Mouse (Mus musculus) mouse embryonic stem cell (cell line): ENCODE results near the gene Ubr2.

Experiments
- in situ Hi-C, 2 experiments: fragments of 300-500 bp; cut with MboI; formaldehyde crosslinking; loops; 1 replicate in 1 of 2; 3 replicates in 1 of 2; pipeline ENCODE4 v1.14.3; 2019 to 2020; ENCODE audit warnings: low sequenced_read_pairs in 2 of 2, low pct_unique_long_range_greater_than_20kb in 1 of 2, mixed read lengths in 1 of 2; ENCODE audit not compliant: unreplicated experiment in 1 of 2

The Ubr2 gene

DNA sequence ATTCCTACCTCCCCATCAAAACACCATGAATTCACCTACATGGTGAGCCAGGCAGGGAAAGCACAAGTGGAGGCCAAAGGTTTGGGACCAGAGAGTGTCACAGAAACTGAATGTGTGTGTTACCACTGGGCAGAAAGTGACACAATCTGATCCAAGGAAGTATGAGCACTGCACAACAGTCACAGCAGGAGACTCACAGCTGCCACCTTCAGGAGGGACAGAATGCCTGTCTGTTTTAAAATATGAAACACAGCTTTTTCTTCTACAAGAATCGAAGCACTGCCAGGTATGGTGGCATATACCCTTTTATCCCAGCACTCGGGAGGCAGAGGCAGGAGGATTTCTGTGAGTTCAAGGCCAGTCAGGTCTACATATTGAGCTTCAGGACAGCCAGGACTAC lies 52.3 kb downstream of the Ubr2 start:
- in situ Hi-C loops: loop anchor here in 1 of 2 experiments (25.0 kb wide), 1 partner anchor 721 kb away; the partner anchor contains the start of genes Polr1c and Yipf3

DNA sequence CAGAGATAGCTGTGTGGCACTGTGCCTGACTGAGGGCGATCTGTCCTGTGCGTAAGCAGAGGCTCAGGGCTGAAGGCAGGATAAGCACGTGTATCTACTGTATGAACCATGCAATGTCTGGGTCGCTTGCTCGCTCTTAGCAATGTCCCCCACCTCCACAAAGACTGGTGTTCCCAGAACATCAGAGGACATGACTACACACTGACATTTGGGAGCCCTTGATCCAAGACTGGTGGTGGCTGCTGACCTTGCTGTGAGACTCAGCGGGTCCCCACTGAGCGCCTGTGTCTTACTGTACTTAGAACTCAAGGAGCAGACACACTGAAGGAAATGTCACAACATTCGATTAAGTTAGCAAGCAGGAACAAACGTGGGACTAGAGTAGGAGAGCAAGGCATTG lies 64.1 kb downstream of the Ubr2 start:
- in situ Hi-C loops: no loop called here

DNA sequence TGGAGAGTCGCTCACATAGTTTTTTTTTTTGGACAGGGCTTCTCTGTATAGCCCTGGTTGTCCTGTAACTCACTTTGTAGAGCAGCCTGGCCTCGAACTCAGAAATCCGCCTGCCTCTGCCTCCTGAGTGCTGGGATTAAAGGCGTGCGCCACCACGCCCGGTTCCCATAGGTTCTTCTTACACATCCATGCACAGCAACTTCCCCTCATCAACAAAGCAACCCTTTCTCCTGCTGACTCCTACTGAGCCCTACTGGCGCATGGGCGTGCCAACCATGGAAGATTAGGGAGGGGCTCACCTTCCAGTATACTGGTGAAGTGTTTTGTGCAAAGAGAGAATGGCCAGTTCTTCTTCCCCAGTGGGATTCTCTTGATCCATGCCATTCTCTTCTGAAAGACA lies 67.9 kb downstream of the Ubr2 start:
- in situ Hi-C loops: no loop called here

DNA sequence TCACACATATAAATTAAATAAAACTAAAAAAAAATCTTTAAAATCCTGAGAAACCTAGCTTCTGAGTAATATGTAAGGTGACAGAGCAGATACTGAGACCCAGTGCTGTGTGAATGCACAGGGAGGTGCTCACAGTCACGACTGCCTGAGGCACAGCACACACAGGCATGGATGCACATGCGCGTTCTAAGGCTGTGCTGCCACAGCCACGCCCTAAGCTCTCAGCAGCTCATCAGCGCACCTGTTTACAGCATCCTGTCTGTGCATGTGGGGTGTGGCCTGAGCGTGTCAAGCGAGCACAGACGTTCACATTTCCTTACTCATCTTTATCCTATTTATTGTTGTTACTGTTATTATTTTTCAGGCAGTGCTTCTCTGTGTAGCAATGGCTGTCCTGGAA lies 69.9 kb downstream of the Ubr2 start:
- in situ Hi-C loops: no loop called here

DNA sequence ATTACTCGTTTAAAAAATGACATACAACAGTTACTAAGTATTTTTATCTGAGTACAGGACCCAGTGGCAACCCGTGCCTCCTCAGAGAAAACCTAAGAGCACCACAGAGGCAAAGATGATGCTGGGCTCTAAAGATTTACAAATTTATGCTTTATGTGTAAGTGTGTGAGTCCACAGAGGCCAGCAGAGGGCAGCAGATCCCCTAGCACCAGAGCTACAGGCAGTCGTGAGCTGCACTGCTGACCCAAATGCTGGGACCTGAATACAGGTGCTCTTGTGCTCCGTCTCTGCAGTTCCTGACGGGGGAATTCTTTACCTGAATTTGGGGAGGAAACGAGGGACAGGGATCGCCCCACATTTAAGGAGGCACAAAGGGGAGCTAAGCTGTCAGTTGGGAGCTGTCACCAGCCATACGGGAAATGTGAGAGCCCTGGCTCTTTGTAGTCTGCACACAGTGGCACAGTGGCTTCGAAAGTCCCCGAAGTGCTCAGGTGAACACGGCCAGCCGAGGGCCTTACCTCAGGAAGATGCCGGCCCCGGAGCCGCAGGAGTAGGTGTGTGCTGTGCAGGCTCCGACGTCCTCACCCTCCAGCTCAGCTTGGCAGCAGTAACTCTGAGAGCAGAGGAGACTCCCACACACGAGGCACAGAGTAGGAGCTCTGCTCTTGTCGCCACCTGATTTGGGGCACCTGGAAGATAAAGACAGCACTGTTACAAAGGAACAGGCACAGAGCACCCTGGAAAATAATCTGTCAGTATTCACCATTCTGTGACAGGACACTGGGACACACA lies 76.6 kb downstream of the Ubr2 start:
- in situ Hi-C loops: no loop called here

DNA sequence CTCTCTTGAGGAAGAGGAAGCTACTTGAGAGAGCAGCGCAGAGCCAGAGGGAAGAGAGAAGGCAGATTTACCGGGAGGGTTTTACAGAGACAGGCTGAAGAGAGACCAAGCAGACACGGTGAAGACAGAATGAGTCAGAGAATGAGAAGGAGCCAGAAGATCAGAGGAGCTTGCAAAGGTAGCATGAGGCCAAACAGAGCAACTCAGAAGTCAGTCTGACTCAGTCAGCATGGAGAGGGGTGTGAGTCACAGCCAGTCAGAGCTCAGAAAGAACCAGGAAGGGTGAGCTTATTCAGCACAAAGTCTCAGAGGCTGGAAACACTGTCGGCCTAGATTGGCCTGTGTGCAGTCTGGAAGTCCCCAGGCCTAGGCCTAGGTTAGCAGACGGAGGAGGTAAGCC lies 77.4 kb downstream of the Ubr2 start:
- in situ Hi-C loops: no loop called here

DNA sequence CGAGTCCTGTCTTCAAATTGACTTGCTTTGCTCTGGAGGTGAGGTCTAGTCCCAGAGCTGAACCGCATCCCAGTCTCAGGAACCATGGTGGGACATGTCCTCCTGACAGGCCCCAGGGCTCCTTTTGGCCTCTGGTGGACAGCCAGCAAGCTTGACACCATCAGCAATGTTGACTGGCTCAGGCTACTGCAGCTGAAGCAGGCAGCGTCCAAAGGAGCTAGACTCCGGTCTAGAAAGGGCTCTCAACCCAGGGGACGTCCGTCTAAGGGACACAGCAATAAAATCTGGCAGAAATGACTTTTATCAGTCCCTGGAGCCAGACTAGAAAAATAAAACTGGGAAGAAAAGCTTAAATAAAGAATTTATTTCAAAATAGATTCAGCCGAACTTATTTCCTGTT lies 80.5 kb downstream of the Ubr2 start:
- in situ Hi-C loops: no loop called here

DNA sequence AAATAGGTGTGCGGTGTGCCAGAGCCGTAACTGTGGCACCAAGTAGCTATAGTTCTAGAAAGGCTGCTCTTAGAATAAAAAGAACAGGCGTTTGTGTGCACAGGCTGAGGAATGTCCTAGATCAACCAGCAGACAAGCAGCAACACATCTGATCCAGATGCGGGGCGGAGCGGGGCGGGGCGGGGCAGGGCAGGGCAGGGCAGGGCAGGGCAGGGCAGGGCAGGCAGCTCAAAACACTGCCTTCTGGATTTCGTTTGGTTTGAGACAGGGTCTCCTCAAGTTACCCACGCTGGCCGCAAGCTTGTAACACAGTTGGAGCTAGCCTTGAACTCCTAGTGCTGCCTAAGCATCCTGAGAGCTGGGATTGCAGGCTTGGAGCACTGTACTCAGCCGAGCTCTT lies 81.1 kb downstream of the Ubr2 start:
- in situ Hi-C loops: no loop called here

DNA sequence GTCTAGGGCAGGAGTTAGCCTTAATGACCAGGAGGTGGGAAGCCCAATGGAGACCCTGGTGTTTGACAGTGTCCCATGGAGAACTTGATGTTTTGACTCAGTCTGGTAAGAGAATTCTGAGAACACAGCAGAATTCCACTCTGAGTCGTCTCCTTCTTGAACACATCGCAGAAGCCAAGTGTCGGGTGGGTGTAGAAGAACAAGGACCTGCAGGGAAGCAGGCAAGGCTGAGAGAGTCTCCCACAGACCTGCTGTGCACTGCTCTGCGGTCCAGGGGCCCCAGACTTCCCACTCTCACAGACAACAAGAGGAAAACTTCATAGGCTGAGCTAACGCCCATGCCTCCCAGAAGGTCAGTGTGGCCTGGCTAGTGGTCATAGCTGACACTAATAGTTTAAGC lies 82.6 kb downstream of the Ubr2 start:
- in situ Hi-C loops: no loop called here

DNA sequence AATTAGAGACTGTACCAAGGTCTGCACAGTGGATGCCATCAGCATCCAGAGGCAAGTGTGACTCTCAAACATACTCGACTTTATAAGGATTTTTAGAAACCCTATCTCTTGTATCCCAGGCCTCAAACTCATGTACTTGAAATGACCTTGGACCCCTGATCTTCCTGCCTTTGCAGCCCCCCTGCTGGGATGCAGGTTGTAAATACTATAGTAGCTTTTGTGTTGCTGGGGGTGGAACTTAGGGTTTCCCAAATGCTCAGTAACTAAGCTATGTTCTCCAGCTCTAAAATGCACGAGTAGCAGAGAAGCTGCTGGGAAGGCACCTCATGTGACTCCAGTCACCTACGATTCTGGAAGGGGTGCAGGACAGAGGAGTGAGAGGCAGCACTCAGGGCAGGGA lies 83.4 kb downstream of the Ubr2 start:
- in situ Hi-C loops: no loop called here

DNA sequence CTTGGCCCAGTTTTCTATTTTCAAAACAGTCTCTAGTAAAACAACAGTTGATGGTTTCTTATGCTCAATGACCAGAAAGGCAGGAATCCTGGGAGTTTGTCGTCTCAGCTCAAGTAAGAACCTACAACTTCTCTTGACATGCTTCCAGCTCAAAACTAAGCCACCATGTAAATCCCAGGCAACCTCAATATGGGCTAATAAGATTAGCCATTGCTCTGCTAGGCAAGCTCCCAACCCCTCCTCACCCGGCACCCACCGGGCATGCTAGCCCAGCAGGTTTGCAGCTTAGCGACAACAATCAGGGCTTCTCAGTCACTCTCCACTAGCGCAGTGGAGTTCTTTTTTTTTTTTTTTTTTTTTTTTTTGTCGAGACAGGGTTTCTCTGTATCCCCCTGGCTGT lies 84.2 kb downstream of the Ubr2 start:
- in situ Hi-C loops: no loop called here

DNA sequence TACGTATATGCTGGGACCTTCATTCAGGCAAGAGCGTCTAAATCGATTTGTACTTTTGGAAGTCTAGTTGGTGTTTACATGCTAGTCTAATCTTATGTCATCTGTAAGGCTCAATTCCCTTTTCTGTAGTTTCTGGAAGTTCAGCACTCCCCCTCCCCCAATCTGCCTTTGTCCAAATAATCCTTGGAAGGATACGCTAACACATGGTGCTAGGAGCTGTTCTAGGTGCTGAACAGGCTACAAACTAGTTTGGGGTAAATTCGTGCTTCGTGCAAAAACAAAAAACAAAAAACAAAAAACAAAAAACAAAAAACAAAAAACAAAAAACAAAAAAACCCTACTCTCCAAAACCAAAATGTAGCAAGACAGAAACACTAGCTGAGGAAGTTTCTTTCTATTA lies 89.5 kb downstream of the Ubr2 start:
- in situ Hi-C loops: no loop called here

DNA sequence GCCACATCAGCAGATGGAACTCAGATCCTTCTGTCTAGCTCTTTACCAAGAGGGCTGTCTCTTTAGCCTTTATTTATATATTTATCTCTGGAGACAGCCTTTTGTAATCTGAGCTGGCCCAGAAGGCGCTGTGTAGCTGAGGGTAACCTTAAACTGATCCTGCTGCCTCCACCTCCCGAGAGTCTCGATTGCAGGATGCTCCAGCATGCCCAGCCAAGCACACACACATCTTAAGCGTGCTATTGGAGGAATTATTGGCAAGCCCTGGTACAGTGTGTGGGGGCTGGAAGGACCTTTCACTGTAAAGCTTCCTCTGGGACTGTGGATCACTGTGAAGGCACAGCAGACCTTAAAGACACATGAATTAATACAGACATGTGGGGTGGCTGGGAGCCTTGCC lies 91.4 kb downstream of the Ubr2 start:
- in situ Hi-C loops: no loop called here

DNA sequence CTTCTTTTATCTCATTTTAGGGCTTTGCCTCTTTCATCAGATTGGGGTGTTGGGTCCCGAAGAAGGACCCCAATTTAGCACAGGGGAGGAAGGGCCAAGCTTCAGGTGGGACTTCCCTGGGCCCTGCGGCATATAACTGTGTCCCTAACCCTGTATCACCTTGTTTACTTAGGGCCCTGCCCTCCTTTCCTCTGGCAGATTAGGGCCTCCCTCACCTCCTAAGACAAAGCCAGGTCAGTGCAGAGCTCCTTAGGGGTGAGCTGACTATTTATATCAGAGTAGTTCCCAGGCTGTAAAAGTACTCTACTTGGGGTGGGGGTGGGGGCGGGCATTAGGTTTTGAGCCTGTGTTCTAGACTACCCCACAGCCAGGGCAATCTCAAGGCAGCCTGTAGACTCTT lies 95.2 kb downstream of the Ubr2 start:
- in situ Hi-C loops: no loop called here

DNA sequence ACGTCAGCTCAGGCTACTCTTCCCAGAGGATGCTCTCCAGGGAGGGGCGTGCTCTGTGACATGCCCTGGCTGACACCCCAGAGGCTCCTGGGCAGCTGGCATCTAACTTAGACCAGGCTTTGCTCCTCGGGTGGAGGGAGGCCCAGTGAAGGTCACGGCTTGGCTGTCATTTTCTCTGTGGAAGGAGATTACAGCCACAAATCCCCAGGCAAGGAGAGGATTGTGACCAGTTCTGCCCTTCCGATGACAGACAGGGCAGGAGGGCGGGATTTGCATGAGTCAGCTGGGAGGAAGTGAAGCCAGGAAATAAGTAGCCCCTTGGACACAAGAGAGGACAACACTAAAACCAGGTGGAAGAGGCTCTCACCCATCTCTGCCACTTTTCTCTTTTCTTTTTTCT lies 98.0 kb downstream of the Ubr2 start:
- in situ Hi-C loops: no loop called here

DNA sequence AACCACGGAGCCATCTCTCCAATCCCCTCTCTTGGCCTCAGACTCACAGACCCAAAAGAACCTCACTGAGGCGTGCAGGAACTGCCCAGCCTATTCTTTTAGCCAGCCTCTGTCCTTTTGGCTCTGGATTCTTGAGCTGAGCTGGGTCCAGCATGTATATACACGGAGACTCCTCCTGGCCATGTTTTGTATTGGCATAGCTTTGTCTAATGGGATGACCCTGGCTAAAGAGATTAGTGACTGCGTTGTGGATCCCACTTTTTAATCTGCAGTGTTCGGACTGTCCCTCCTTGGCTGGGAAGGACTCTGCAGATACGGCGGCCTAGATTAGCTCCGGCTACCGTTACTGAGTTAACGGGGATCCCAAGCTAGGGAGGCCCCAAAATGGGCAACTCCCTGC lies 100.2 kb downstream of the Ubr2 start, which contains the start of gene Prph2:
TSS of gene Prph2 (plus strand) at position 274 of the 400 bp plus-strand sequence.
- in situ Hi-C loops: no loop called here

DNA sequence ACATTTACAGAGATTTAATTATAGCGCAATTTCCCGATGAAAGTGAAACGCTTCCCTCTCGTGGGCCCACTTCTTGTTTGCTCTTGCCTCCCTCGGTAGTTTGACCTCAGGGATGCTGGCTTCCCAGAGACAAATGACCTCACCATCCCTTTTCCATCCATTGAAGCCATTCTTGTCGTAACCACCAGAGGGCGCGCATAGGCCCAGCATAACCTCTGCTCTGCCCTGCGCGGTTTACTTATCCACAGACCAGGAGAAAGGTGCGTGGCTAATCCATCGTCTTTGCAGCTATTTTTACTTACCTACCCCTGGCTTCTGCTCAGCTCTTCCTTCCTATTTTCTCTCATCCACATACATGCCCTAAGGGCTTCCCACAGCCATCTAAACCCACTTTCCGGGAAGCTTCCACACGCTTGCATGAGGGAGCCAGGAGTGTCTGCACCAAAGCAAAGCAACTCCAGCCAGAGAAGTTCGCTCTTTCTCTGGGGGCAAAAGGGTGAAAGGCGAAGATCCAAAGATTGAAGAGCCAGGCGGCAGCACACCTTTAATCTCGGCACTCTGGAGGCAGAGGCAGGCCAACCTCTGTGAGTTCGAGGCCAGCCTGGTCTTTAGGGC lies 106.4 kb downstream of the Ubr2 start:
- in situ Hi-C loops: no loop called here

DNA sequence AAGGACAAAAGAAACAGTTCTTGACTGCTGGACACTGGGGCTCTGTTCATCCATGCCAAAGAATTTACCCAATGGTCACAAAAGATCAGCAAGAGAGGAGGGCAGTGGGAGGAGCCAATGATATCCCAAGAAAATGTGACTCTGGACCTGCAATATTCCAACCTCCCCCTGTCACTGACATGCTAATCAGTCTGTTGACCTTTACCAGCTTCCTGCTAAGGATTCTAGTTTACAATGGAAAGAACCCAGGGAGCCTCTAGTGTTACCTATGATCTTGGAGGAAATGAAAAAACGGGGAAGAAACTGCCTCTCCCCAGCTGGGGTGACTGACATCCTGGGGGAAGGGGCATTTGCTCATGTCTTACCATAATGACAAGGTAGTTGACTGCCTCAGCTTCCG lies 109.4 kb downstream of the Ubr2 start:
- in situ Hi-C loops: no loop called here

DNA sequence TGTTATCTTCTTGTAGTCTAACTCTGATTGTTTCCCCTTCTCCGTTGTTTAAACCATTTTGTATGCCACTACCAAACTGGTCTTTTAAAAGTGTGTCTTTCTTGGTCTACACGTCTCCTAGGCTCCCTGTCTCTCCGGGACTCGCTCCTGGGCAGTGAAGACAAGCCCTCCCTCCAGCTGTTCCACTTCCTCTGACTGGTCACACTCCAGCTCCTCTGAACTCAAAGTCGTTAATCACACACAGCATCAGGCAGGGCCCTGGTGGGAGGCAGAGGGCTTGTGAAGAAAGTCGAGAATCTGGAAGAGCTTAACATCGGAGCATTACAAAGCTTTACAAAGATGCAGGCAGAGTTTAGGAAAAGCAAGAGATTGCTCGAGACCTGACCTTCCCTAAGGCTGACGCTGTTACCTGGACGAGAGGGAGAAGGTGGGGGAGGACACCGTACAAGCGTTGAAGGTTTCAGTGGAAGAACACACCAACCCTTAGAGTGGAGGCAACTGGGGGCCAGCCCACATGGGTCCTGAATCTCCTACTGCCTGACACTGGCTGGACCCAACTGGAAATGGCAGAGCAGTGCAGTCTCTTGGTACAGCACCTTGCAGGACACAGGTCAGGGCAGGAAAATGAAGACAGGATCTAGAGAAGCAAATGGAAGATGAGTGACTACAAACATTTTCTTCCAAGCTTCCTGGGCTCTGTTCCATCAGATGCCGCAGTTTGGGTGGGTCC lies 113.0 kb downstream of the Ubr2 start:
- in situ Hi-C loops: no loop called here

DNA sequence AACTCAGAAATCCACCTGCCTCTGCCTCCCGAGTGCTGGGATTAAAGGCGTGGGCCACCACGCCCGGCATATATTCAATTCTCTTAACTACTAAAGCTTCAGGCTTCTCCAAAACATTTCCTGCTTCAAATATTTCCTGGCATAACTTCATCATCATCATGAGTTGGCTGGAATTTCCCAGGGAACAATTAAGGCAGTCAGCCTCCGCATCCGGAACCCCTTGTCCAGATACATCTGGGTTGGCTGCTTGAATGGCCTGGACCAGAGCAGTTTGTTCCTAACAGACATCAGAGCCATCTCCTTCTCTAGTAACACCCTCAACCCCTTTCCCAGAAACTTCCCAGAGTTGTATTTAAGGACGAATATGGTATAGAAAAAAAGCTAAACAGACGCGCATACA lies 114.9 kb downstream of the Ubr2 start:
- in situ Hi-C loops: no loop called here
